Mouse (Mus musculus) MEL (cell line): ENCODE measurements around the gene D030056L22Rik. TPM values are rescaled to one million over a fixed set of nuclear protein-coding genes. Genes with fewer than 3 reads are reported as not detected.

Experiments used
- DNase-seq: peaks from one replicate; pipeline ENCODE4 v3.0.0; 2011; ENCODE audit warnings: low read depth, low spot score
- H3K27ac ChIP-seq: 2 replicates; pipeline ENCODE4 v1.5.1; 2012; ENCODE audit warnings: low read depth, mild to moderate bottlenecking, control low read depth, low read length, moderate library complexity; ENCODE audit not compliant: control insufficient read depth
- H3K27me3 ChIP-seq, 2 experiments: fragments of 150-350 bp in 1 of 2; sonication (generic) in 1 of 2; 2 replicates each; pipeline ENCODE4 v1.6.1; 2012; ENCODE audit warnings: low read length in 2 of 2, mild to moderate bottlenecking in 2 of 2, improper control_type of control experiment in 1 of 2, moderate library complexity in 1 of 2; ENCODE audit not compliant: insufficient read depth in 2 of 2, control insufficient read depth in 1 of 2
- H3K36me3 ChIP-seq, 2 experiments: 2 replicates each; pipeline ENCODE4 v1.6.1; 2012 to 2014; ENCODE audit warnings: low read length in 2 of 2, improper control_type of control experiment in 1 of 2, inconsistent platforms in 1 of 2, mild to moderate bottlenecking in 1 of 2; ENCODE audit not compliant: insufficient read depth in 2 of 2, control insufficient read depth in 1 of 2
- H3K4me1 ChIP-seq, 2 experiments: fragments of 150-350 bp in 1 of 2; sonication (generic) in 1 of 2; 2 replicates each; pipeline ENCODE4 v1.6.1; 2012; ENCODE audit warnings: low read length in 2 of 2, improper control_type of control experiment in 1 of 2, mild to moderate bottlenecking in 1 of 2; ENCODE audit not compliant: insufficient read depth in 2 of 2, control insufficient read depth in 1 of 2
- H3K4me3 ChIP-seq, 2 experiments: fragments of 150-350 bp in 1 of 2; sonication (generic) in 1 of 2; 2 replicates each; pipeline ENCODE4 v1.5.1; 2012; ENCODE audit warnings: low read depth in 2 of 2, low read length in 2 of 2, mild to moderate bottlenecking in 2 of 2, moderate library complexity in 2 of 2, control low read depth in 1 of 2, improper control_type of control experiment in 1 of 2; ENCODE audit not compliant: control insufficient read depth in 1 of 2, insufficient read depth in 1 of 2
- H3K79me2 ChIP-seq: 2 replicates; pipeline ENCODE4 v1.6.1; 2012; ENCODE audit warnings: mild to moderate bottlenecking, low read length, moderate library complexity; ENCODE audit not compliant: control insufficient read depth, poor library complexity, insufficient read depth
- H3K9ac ChIP-seq: 2 replicates; pipeline ENCODE4 v1.6.1; 2012; ENCODE audit warnings: low read depth, mild to moderate bottlenecking, control low read depth, low read length, moderate library complexity; ENCODE audit not compliant: control insufficient read depth, poor library complexity, severe bottlenecking
- H3K9me3 ChIP-seq: fragments of 150-350 bp; sonication (generic); replicated peaks from 2 replicates; pipeline ENCODE4 v1.6.1; 2012; ENCODE audit warnings: mild to moderate bottlenecking, low read length, improper control_type of control experiment, moderate library complexity; ENCODE audit not compliant: insufficient read depth
- CHD2 ChIP-seq: IDR thresholded peaks from 2 replicates; pipeline ENCODE4 v1.6.1; 2011; ENCODE audit warnings: low read length, improper control_type of control experiment
- EP300 ChIP-seq, 2 experiments: IDR thresholded peaks; 2 replicates each; pipeline ENCODE4 v1.6.1; 2011; ENCODE audit warnings: improper control_type of control experiment in 2 of 2, low read length in 2 of 2, low read depth in 1 of 2, mild to moderate bottlenecking in 1 of 2
- ETS1 ChIP-seq: IDR thresholded peaks from 2 replicates; pipeline ENCODE4 v1.6.1; 2012; ENCODE audit warnings: low read depth, mild to moderate bottlenecking, inconsistent platforms, low read length, improper control_type of control experiment, moderate library complexity
- GABPA ChIP-seq: IDR thresholded peaks from 2 replicates; pipeline ENCODE4 v1.6.1; 2012; ENCODE audit warnings: low read depth, mild to moderate bottlenecking, inconsistent platforms, low read length, improper control_type of control experiment, moderate library complexity
- HCFC1 ChIP-seq: IDR thresholded peaks from 2 replicates; pipeline ENCODE4 v1.6.1; 2012; ENCODE audit warnings: low read depth, mild to moderate bottlenecking, inconsistent platforms, low read length, improper control_type of control experiment, moderate library complexity
- JUND ChIP-seq: IDR thresholded peaks from 2 replicates; pipeline ENCODE4 v1.6.1; 2011; ENCODE audit warnings: low read depth, mild to moderate bottlenecking, improper control_type of control experiment, low read length
- KAT2A ChIP-seq: conservative IDR thresholded peaks from 2 replicates; pipeline ENCODE4 v1.6.1; 2012; ENCODE audit warnings: low read depth, low read length, improper control_type of control experiment, inconsistent platforms
- MAFK ChIP-seq: IDR thresholded peaks from 2 replicates; pipeline ENCODE4 v1.6.1; 2011; ENCODE audit warnings: low read depth, mild to moderate bottlenecking, low read length, improper control_type of control experiment, borderline replicate concordance
- MAZ ChIP-seq: IDR thresholded peaks from 2 replicates; pipeline ENCODE4 v1.6.1; 2012; ENCODE audit warnings: low read depth, mild to moderate bottlenecking, inconsistent platforms, low read length, improper control_type of control experiment
- MEF2A ChIP-seq: IDR thresholded peaks from 2 replicates; pipeline ENCODE4 v1.6.1; 2014; ENCODE audit warnings: low read depth, mild to moderate bottlenecking, inconsistent platforms, low read length, improper control_type of control experiment; ENCODE audit not compliant: poor library complexity, insufficient replicate concordance, severe bottlenecking; ENCODE audit errors: extremely low read depth
- MYC ChIP-seq: IDR thresholded peaks from 2 replicates; pipeline ENCODE4 v1.6.1; 2011; ENCODE audit warnings: low read depth, mild to moderate bottlenecking, low read length, improper control_type of control experiment, moderate library complexity
- NELFE ChIP-seq: IDR thresholded peaks from 2 replicates; pipeline ENCODE4 v1.6.1; 2011; ENCODE audit warnings: low read depth, low read length, improper control_type of control experiment
- POLR2A ChIP-seq, 2 experiments: IDR thresholded peaks; 2 replicates each; pipeline ENCODE4 v1.6.1; 2011 to 2012; ENCODE audit warnings: low read length in 2 of 2, mild to moderate bottlenecking in 2 of 2, control low read depth in 1 of 2, improper control_type of control experiment in 1 of 2, low read depth in 1 of 2, moderate library complexity in 1 of 2; ENCODE audit not compliant: control insufficient read depth in 1 of 2, insufficient read depth in 1 of 2, poor library complexity in 1 of 2
- POLR2AphosphoS5 ChIP-seq: IDR thresholded peaks from 2 replicates; pipeline ENCODE4 v1.6.1; 2012; ENCODE audit warnings: low read depth, borderline replicate concordance, mild to moderate bottlenecking, inconsistent platforms, low read length, moderate library complexity, mixed read lengths
- RAD21 ChIP-seq: IDR thresholded peaks from 2 replicates; pipeline ENCODE4 v1.6.1; 2011; ENCODE audit warnings: mild to moderate bottlenecking, low read depth, low read length, improper control_type of control experiment
- TAL1 ChIP-seq: IDR thresholded peaks from 2 replicates; pipeline ENCODE4 v1.6.1; 2012; ENCODE audit warnings: mild to moderate bottlenecking, inconsistent platforms, low read length, moderate library complexity, mixed read lengths
- UBTF ChIP-seq: IDR thresholded peaks from 2 replicates; pipeline ENCODE4 v1.6.1; 2012; ENCODE audit warnings: low read depth, mild to moderate bottlenecking, inconsistent platforms, low read length, improper control_type of control experiment, moderate library complexity, borderline replicate concordance; ENCODE audit not compliant: insufficient read depth
- USF1 ChIP-seq: IDR thresholded peaks from 2 replicates; pipeline ENCODE4 v1.6.1; 2014; ENCODE audit warnings: low read depth, mild to moderate bottlenecking, inconsistent platforms, low read length, improper control_type of control experiment, moderate library complexity
- USF2 ChIP-seq, 2 experiments: IDR thresholded peaks; 2 replicates each; pipeline ENCODE4 v1.6.1; 2011 to 2012; ENCODE audit warnings: improper control_type of control experiment in 2 of 2, low read length in 2 of 2, borderline replicate concordance in 1 of 2, inconsistent platforms in 1 of 2, low read depth in 1 of 2, mild to moderate bottlenecking in 1 of 2; ENCODE audit not compliant: insufficient read depth in 1 of 2
- ZC3H11A ChIP-seq: IDR thresholded peaks from 2 replicates; pipeline ENCODE4 v1.6.1; 2012; ENCODE audit warnings: low read depth, mild to moderate bottlenecking, inconsistent platforms, low read length, improper control_type of control experiment
- ZMIZ1 ChIP-seq: IDR thresholded peaks from 2 replicates; pipeline ENCODE4 v1.6.1; 2012; ENCODE audit warnings: low read depth, mild to moderate bottlenecking, inconsistent platforms, low read length, improper control_type of control experiment, moderate library complexity
- polyA plus RNA-seq, 2 experiments: library from polyadenylated mRNA; stranded (reverse) in 1 of 2; unstranded in 1 of 2; fragments of >175 nt in 1 of 2; fragments of >200 nt in 1 of 2; gene quantifications; 2 replicates each; pipeline versions ENCODE4 v1.2.1 to v1.2.4; 2012; ENCODE audit warnings: low replicate concordance in 2 of 2, low read depth in 1 of 2; ENCODE audit not compliant: insufficient read length in 2 of 2, insufficient read depth in 1 of 2, missing spikeins in 1 of 2
- total RNA-seq: library from RNA; depleted of rRNA; stranded (reverse); fragments of 300-350 nt; gene quantifications from 2 replicates; pipeline ENCODE4 v1.2.3, GENCODE M21; 2012

Gene D030056L22Rik
- total and polyA plus RNA-seq, 3 experiments = 27.0 to 29.0 TPM; not detected in 1

DNA sequence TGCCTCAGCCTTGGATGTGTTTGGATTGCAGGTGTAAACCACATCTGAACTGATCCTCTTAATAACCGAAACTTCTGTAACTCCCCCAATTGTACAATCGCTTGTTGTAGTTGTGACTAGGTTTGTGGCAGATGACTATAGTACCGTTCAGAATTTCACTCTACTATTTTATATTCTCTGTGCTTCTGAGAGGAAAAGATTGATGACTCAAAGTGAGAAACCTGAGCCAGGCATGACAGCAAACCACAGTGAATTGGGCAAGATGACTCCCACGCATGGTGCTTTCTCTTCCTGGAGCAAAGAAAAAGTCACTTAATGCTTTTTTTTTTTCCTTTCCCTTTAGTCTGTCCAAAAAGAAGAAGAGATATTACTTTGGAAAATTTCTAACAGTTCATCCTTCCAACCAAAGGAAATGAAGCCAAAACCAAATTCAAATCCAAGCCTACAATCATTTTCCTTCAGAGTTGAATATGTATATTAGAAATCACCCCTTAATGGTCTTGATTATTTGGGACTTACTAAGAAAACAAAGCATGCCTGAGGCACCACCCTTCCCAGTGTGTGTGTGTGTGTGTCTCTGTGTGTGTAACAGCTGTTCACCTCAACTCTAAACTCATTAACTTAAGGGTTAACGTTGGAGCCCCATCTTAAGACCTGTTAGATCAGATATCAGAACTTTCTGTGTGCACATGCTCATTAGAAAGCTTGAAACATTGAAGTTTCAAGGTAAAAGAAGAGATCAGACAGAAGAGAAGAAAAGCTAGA is 33.8 kb downstream of the D030056L22Rik start:
- no peak overlapping the region for H3K27ac ChIP-seq

DNA sequence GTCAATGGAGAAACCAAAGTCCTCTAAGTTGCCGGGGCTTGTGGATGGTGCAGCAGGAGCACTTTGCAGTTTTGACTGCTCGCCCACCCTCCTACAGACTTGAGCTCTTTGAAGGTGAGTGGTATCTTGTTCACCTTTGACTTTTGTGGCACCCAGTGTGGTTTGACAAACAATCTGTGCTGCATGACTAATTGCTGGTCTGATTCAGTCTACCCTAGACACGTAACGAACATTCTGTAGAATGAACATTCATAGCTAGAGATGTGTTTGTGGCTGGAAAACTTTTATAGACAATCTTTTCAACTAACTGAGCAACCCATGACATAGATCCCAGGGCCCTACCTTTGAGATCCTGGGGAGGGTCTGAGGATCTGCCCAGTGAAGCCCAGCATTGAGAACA is 34.4 kb downstream of the D030056L22Rik start:
- no peaks in the 10 kb centered on the region for H3K9me3 ChIP-seq
- no peak for TF ChIP-seq JUND
- TF ChIP-seq MAZ = no peak
- no peak for TF ChIP-seq USF1
- TF ChIP-seq USF2 (IDR thresholded peaks at IDR 0.05; ENCODE audit: borderline replicate concordance in 1 of 2, insufficient read depth in 1 of 2, low read depth in 1 of 2, low read length in 2 of 2) = no peak
- TF ChIP-seq POLR2A (IDR thresholded peaks at IDR 0.05; ENCODE audit: control insufficient read depth in 1 of 2, insufficient read depth in 1 of 2, low read depth in 1 of 2, low read length in 2 of 2, poor library complexity in 1 of 2) = no peak
- TF ChIP-seq KAT2A = no peak
- TF ChIP-seq ETS1 = no peak
- no peak for TF ChIP-seq TAL1
- TF ChIP-seq, all 39 proteins: peak for 0
- Histone ChIP-seq H3K9ac (no peak overlapping the region), H3K79me2 (no peaks in the 10 kb centered on the region), H3K4me1 (no peaks in the 10 kb centered on the region), H3K36me3 (no peaks in the 10 kb centered on the region), H3K4me3 (no peak overlapping the region), H3K27me3 (no peaks in the 10 kb centered on the region), H3K27ac (no peak overlapping the region)
- DNase-seq = no peak

More for the DNA sequence above, 33.8 kb downstream of the D030056L22Rik start:
- Histone ChIP-seq H3K9me3 (no peaks in the 10 kb centered on the region), H3K27me3 (no peaks in the 10 kb centered on the region), H3K79me2 (no peaks in the 10 kb centered on the region), H3K4me3 (no peak overlapping the region), H3K36me3 (no peaks in the 10 kb centered on the region), H3K9ac (no peak overlapping the region), H3K4me1 (no peaks in the 10 kb centered on the region)
- no peak for DNase-seq
- TF ChIP-seq GABPA (no peak), UBTF (no peak), POLR2A (IDR thresholded peaks at IDR 0.05; ENCODE audit: control insufficient read depth in 1 of 2, insufficient read depth in 1 of 2, low read depth in 1 of 2, low read length in 2 of 2, poor library complexity in 1 of 2) (no peak), MEF2A (no peak), JUND (no peak), RAD21 (no peak), KAT2A (no peak), MYC (no peak), POLR2AphosphoS5 (no peak), EP300 (IDR thresholded peaks at IDR 0.05; ENCODE audit: low read depth in 1 of 2, low read length in 2 of 2) (no peak), NELFE (no peak), ETS1 (no peak), USF1 (no peak), ZMIZ1 (no peak), ZC3H11A (no peak), MAFK (no peak), HCFC1 (no peak), CHD2 (no peak)
